Mouse (Mus musculus) frontal cortex, adult (tissue): Measurements from ENCODE around the gene Olfr183.
"Not testable (repeated sequence)": the region's sequence is repeated elsewhere in the genome, so short reads cannot be mapped to it uniquely, and the experiment has no call there.

Experiments
- ATAC-seq: cut with Nextera tagmentation; 2 replicates; pipeline ENCODE4 v1.9.2; 2017; ENCODE audit warnings: mild to moderate bottlenecking, moderate library complexity, mixed read lengths; ENCODE audit not compliant: low TSS enrichment

Gene Olfr183

GRCm38 (mm10) chr16:58995057-58995456 is at the start of gene Olfr183:
Gene Olfr183, plus strand, starts transcription at chr16:58995357.
- no peak for ATAC-seq

DNA sequence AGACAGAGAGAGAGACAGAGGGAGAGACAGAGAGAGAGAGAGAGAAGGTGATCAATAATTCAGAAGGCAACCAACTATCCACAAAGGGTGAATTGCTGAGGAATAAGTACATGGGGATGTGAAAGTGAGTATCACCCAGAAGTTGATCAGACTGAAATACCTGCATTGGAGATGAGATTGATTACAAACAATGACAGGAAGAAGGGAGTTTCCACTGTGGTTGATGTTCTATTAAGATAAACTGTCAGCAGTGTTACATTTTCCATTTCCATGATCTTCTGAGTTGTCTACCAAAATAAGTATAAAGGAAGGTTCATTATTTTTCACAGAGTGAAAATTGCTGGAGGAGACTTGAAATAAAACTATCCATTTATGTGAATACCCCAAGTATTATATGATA is 12.0 kb downstream of the Olfr183 start:
- no peak for ATAC-seq

GRCm38 (mm10) chr16:59013357-59014018 is 18.3 kb downstream of the Olfr183 start:
- no peak for ATAC-seq

GRCm38 (mm10) chr16:59030191-59030590 is 35.0 kb downstream of the Olfr183 start, which contains the start of gene Olfr186:
Gene Olfr186, minus strand, starts transcription at chr16:59030291.
- ATAC-seq, result no peak

- no peak for ATAC-seq
Measured at GRCm38 (mm10) chr16:59039710-59040109, 44.6 kb downstream of the Olfr183 start, which contains the start of gene Olfr187. Gene Olfr187, minus strand, starts transcription at chr16:59039767.

- no peak for ATAC-seq
Measured at GRCm38 (mm10) chr16:59045835-59046234, 50.7 kb downstream of the Olfr183 start.

DNA sequence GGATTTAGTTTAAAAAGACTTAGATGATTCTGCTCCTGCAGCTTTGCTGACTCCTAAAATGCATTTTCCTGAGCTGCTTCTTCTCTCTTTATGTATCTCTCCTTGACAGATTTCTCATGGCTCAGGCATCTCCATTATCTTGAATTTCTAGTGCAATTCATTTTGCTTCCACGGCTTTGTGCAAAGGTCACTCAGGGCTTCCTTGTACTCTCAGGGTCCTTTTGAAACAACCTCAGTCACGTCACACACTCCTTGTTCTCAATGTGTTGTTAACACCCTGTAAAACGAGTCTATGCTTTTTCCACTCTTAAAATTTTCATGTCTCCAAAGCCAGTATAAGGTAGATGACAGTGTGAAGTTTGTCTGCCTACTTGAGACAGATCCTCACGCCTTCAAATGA is 52.4 kb downstream of the Olfr183 start:
- no peak for ATAC-seq

DNA sequence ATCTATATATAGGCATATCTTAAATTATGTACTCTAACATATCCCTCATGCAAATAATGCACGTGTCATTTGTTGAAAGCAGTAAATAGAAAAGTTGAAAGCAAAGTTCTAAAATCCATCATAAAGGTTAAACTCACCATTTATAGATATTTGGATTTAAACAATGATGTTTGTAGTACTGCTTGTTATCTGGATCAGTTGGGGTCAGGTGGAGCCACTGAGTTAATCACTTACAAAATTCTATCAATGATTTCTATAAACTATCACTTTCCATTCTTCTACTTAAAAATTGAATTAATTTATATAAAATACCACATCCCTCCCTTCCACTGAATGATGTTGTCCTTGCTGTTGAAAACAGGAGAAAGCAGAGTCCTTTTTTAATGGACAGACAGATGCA is 53.7 kb downstream of the Olfr183 start:
- no peak for ATAC-seq

- ATAC-seq, result not testable (repeated sequence)
Measured at GRCm38 (mm10) chr16:59049286-59049685, 54.1 kb downstream of the Olfr183 start.
